Mouse (Mus musculus): ENCODE data around the gene Rdh12.

Gene Rdh12

DNA sequence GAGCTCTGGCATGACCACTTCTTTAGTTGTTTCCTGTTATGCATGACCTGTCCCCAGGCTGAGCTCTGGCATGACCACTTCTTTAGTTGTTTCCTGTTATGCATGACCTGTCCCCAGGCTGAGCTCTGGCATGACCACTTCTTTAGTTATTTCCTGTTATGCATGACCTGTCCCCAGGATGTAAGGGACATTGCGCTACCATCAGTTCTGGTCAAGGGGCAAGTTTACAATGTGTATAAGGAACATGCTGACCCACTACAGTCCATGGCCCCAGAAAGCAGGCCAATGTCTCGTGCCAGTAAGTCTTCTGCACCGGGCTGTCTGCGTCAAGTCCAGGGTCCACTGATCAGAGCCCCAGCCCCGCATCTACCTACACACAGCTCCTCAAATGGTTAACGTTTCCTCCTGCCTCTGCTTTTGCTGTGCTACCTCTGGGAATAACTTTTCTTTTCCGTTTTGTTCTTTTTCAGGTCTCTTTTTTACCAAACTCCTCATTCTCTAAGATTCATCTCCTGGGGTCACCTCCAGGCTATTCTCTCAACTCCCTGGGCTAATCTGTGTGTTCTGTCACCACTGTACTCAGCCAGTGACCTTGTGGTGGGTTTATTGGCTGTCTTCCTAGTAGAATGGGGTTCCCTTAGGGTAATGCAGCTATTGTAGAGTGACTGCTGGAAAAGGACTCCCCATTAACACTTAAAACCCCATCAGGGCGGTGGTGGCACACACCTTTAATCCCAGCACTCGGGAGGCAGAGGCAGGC, 44.8 kb downstream of the Rdh12 start:
- DNase-seq: peak in 1 of 2 experiments; percentile 26

DNA sequence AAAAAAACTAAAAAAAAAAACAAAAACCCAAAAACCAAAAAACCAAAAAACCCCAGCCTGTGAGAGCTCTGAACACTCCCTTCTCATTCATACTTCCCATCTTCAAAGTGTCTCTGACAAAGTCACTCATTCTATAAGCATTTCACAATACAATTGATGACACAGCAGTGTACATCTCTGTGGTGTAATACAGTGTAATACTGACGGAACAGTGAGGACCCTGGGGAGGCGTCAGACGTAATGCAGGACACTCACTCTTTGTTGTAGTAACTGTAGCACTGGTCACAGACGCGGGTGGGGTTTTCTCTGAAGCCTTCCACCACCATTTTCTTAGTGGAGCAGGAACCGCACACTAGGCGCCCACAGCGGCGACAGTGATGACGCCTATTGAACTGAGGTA, 46.3 kb downstream of the Rdh12 start:
- DNase-seq: no peak

DNA sequence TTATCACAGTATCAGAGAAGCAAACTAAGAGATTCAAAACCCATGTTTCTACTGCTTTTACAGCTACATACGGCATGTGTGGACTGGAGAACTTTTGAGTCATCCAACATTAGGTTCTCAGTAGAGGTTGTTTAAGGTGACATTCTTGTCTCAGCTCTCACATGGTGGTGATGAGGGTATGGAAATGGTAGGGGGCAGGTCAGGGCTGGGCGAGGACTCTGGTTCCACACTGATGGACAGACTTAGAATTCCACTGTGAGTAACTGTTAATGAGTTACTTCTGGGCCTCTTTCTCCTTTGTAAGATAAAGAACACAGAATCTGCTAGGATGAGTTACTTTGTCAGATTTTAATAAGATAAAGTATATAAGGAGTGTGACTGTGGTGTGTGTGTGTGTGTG, 51.4 kb downstream of the Rdh12 start:
- DNase-seq: peak in 1 of 2 experiments; percentile 22

GRCm38 (mm10) chr12:79261035-79261434, 52.3 kb downstream of the Rdh12 start:
- peak; percentile 75 to 76 for DNase-seq

All from kidney, postnatal 4 days (tissue).